Mouse (Mus musculus): ENCODE data around the gene Crispld2.

Crispld2 gene

DNA sequence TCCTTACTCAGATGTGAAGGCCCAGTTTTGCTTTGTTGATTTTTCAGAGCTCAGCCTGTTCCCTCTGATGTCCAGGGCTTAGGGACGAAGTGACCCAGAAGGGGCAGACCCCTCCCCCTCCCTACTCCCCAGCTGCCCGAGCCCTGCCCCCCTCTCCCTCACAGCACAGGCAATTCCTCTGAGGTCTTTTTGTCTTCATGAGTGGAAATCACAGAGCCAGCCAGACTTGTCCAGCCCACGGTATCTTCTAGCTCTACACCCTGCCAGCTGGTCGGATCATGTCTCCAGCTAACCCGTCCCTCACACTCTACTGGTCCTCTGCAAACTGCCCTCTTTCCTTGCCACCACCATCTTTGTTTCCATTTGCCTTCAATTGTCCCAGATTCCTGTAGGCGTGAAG lies 42.2 kb downstream of the Crispld2 start:
- peak; percentile 49 for DNase-seq (ENCODE audit: low spot score)

DNA sequence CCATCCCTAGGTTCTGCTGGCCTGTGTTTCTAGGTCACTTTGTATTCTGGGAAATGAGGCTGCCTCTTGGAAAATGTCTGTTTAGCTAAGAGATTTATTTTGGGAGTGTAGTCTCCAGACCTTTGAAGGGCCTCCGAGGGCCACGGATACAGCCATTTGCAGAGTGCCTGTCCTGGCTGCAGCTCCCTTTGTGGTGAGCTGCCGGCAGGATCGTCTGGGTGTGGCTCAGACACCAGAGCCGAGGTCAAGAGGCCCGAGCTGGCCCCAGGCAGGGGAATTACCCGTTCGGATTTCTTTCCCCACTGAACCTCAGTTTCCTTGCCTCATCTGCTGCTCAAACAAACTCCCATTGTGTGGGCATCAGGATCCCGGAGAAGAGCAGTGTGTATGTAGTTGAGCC lies 43.9 kb downstream of the Crispld2 start:
- DNase-seq (ENCODE audit: low spot score): no peak

DNA sequence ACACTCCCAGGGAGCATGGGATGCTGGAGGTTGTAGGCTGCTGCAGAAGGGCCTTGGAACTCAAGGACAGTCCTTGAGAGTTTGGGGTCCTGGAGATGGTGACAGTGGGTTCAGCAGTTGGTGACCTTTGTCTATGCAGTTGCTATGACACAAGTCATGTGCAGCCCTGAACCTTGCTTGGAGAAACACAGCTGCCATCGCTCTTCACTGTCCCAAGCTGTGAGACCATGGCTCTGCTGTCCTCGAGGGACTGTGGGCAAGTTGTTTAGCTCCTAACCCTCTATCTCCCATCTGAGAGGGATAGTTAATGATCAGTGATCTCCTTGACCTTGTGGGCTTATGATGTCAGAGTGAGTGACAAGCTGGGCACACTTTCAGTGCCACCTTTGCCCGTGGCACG lies 44.3 kb downstream of the Crispld2 start:
- DNase-seq (ENCODE audit: low spot score): no peak

DNA sequence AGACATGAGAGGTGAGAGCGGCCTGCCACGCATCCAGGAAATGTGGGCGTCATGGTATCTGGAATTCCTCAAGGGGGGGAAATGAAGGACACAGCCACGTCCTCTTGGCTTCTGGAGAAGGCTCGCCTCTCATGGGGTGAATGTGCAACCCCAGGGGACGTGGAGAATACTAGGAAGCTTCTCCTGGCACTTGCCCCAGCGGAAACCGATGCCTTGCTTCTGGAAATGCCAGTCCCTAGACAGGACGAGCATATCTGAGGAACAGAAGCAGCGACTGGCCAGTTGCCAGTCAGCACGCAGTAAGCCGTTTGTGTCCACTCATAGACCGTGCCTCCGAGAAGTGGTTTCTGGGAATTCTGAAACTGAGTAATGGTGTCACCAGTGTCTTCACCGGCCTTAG lies 45.0 kb downstream of the Crispld2 start:
- DNase-seq (ENCODE audit: low spot score): no peak

DNA sequence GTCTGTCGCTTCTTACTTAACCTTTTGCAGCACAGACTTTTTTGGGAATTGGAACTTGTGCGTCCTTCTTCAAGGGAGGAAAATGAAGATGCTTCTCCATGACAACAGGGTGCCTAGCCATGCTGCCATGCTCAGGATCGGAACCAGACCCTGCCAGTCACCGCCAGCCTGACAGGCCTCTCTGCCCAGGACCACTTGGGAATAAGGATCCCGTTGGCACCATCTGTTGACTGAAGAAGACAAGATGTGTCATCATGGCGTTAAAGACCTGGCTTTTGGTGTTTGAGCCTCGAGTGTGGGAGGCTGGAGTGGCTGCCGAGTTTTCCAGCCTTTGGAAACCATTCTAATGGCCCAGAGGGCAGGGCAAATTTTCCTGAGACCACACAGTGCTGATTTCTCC lies 45.4 kb downstream of the Crispld2 start:
- no peak for DNase-seq (ENCODE audit: low spot score)

DNA sequence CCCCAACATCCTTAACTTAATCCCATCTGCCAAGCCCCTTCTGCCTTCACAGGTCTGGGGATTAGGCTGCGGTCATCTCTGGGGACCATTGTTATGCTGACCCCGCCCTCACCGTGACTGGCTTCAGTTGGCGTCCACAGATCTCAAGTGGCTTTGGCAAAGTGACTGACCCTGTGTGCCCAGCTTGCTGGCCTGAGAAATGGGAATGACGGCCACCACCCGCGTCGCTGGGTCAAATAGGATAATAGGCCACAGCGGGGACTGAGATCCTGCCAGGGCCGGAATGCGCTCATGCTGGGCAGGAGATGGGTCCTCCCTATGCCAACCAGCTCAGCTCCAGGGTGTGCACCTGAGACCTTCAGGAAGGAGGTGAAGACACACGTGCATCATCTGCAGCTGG lies 46.5 kb downstream of the Crispld2 start:
- no peak for DNase-seq (ENCODE audit: low spot score)

DNA sequence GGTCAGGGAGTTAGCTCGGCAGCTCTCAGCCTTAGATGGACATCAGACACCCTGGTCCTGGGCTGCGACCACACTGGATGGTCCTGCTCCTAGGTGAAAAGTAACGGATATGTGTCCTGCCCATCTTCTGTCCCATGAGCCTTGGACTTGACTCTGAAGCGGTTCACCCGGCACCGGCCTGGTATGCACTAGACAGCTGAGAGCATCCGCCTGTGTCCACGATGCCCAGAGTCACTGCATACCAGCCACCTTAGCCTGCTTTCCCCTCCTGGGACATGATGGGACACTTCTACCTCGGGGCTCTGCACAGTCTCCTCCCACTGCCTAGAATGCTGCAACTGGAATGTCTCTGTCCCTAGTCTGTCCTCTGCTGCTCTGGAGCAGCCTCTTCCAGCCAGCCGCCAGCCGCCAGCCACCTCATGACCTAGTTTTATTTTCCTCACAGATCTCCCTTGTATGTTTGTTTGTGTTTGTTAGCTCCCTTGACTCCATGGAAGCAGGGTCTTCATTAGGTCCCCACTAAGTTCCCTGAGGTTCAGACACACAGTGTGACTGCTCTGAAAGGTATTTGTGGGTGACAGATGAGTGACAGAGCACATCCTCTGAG lies 47.2 kb downstream of the Crispld2 start:
- no peak for DNase-seq (ENCODE audit: low spot score)

DNA sequence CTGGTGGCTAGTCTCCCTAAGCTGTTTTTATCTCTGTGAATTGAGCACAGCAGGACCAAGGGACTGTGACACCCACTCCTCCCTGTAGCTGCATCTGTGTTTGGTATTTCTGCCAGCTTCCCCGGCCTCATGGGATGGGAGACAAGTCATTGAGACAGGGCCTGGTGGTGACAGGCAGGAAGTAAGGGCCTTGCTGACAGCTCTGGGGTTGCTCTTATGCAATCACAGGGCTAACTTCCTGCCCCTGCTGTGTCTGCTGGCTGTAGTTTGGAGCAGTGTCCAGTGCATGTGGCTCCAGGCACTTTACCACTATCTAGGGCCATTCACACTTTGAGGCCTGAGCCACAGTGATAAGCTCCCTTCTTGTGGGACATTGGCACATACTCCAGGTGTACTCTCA lies 48.6 kb downstream of the Crispld2 start:
- no peak for DNase-seq (ENCODE audit: low spot score)

DNA sequence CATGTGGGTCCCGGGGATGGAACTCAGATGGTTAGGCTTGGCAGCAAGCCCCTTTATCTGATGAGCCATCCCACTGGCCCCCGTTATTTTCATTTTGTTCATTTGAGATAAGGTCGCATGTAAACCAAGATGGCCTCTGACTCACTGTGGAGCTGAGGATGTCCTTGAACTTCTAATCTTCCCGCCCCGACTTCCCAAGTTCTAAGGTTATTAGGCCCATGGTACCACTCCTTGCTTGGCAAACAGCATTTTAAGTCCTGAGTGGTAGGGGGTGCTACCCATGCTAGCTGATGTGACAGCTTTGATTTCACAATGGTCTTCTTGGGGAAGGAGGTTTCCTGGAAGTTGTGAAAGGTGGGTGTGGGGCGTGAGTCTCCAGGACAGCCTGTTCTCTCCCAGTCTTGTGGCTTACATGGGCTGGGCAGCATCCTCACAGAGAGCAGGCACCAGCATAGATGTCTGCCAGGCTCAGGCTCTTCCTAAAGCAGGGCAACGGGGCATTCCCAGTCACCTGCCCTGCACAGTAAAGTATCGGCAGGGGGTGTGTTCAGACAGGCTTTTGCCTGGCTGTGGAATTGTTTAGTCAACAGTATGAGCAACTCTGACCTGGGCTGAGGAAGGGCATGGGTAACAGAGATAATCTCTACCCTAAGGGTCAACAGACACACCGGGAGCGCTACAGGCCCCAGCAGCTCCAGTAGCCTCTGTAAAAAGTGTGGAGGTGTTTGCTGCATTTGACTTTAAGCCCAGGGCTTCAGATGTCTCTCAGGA lies 50.5 kb downstream of the Crispld2 start:
- DNase-seq (ENCODE audit: low spot score): no peak

DNA sequence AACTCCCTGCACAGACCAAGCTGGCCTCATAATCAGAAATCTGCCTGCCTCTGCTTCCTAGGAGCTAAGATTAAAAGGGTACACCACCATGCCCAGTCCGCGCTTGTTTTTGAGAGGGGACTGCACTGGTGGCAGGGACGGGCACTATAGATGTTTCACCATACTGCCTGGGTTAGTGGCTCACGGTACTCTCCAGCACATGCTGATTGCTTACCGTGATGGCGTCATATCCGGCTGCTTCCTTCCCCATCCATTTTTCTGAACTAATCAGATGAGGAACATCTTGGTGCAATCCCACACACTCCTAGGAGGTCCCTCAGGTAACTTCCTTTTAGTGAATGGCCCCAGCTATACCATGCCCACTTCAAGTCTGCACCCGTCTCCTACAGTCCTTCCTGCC lies 52.7 kb downstream of the Crispld2 start:
- DNase-seq (ENCODE audit: low spot score): no peak

DNA sequence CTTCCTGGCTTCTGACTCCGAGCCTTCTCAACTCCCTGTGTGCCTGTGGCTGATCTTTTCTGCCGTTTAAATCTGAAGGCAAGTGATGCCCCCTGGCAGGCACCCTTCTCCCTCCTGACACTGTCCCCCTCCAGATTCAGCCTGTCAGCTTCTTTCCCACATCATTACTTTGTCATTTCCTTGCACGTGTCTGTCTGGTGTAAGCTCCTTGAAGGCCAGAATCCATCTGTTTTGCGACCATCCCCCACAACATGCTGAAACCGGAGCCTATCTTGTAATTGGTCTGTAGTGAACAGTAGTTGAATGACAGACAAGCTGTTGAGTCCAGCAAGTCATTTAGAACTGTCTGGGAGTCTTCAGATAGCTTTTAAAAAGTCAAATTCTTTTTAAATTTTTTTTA lies 53.2 kb downstream of the Crispld2 start:
- DNase-seq (ENCODE audit: low spot score): no peak

DNA sequence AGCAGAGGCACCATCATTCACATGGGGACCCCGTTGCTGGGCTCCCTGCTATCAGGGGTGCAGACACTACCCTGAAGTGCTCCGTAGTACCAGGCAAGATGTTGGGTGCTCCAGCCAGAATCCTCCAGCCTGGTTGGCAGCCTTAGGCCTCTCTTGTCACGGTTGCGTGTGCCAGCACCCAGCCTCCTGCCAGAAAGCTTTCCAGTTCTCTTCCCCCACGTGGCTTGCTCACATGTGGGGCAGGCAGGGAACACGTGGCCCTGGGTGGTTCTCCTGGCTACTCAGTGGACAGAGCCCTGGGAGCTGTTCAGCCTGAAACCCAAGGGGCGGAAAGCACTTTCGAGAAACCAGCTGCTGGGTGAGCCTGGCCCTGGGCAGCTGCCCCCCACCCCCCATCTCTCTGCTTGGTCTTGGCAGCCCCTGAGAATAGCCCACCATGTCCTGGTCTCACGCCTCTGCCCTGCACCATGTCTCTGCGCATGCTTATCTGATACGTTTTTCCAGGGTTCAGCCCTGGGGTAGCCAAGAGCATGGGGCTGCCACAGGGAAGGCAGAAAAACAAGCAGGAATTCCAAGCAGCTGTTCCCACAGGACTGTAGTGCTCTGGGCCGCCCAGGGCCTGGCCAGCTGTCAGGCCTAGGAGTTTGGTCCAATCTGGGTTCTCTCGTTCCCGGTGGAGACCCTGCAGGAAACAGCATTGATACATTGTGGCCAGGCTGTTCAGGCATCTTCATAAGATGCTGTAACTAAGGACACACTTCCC lies 54.2 kb downstream of the Crispld2 start:
- peak; percentile 86 for DNase-seq (ENCODE audit: low spot score)

DNA sequence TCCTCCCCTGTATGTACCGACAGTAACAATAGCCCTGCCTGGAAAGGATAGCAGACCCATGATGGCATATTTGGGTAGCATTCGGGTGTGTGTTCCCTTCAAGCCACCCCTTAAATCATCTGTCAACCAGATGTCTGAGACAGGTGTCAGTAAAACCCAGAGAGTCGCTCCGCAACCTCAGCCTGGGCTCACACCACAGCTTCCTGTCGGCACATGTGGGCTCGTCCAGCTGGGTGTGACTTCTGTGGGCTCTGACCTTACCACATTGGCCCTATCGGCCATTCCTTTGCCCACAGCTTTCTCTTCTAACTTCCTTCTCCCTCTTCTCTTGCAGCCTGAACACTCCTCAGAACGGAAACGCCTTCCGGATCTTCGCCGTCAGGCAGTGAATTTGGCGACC lies 57.7 kb downstream of the Crispld2 start:
- DNase-seq (ENCODE audit: low spot score): no peak

DNA sequence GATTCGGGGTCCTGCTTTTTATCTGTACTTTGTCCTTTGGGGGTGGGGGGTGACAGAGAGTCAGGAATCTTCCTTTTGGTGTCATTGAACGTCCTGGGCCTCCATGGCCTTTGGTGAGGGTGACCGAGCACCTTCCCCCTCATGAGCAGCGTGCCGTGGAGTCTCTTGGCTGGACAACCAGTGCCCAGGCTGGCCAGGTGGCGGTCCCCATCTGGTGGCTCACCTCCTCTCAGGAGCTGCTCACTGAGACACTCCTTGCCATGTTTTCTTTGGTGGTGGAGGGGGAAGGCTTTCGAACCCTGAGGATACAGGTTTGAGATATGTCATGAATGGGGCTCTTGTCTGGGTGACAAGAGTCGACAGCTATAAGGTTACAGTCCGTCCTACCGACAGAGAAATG lies 58.1 kb downstream of the Crispld2 start:
- DNase-seq (ENCODE audit: low spot score): no peak

DNA sequence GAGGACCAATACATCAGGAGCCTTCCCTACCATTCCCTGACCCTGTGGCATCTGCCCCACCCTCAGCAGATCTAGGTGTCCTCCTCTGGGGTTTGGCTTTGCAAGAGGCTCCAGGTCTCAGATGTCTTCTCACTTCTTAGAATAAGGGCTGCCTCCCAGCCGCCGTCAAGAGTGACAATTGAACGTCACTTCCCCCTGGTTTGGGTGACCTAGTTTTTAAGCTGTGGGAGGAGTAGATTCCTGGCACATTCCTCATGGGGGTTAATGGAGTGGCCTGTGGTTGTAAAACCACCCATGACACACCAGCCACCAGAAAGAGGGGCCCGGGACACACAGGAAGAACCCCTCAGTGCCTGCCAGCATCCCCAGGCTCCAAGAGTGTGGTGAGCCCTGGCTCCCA lies 58.8 kb downstream of the Crispld2 start:
- no peak for DNase-seq (ENCODE audit: low spot score)

DNA sequence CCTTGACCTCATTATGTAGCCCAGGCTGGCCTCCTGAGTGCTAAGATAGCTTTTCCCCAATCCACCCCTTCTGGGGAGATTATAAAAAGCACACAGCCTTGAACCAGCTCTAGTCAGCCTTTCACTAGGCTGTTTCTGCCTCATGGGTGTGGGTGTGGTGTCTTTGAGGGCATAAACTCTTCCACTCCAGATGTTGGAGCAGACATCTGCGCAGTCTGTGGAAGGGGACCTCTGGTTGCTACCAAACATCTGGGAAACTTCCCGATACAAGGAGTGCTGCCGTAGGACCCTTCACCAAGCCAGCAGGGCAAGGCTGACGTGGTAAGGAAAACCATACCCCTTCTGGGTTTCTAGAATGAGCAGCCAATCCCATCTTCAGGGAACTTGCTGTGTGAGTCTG lies 59.7 kb downstream of the Crispld2 start:
- no peak for DNase-seq (ENCODE audit: low spot score)

DNA sequence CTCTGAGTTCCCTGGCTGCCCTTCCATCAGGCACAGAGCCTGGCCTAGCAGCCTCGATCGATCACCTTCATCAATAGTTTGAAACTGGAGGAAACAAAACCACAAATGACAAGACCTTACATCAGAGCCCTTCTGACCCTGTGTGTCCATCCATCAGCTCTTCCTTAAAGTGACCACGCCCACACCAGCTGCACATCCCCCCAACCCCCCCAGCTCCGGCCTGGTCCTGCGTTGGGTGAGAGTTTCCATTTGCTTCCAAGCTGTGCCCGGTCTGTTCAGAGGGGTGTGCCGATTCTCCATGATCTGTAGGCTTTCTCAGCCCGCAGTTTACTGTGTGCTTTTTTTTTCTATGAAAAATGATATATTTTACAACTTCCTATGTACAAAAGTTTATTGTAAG lies 60.1 kb downstream of the Crispld2 start:
- no peak for DNase-seq (ENCODE audit: low spot score)

DNA sequence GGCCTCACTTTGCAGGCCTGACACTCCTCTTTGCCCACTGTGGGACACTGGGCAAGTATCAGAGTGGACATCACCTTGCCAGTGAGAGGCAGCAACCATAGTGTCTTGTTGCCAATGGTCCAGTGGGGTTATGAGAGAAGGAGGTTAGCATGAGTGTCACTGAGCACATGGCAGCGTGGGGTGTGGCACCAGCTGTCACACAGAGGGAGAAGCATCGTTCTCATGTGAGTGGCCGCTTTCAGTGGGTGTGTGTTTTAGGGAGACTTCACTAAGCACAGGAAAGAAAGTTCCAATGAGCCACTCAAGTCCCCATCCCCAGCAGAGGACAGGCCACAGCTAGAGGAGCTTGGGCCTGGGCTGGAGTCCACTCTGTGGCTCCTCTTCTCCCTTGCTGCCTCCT lies 62.6 kb downstream of the Crispld2 start:
- DNase-seq (ENCODE audit: low spot score): no peak

DNA sequence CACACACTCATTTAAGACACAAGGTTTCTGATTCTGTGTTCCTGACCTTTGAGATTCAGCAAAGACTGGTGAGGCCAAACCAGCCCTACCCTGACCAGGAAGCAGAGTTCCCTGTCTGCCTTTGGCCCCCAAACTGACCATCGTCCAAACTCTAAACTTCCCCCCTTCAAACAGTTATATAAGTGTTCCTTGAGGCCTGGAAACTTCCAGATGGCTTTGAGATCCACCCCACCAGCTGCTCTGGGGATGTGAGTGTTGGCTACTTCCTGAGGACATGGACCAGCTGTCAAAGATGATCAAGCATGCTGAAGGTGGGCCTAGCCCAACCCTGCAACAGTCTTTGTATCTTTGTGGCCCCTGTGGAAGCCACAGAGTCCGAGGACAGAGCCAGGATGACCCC lies 64.8 kb downstream of the Crispld2 start:
- no peak for DNase-seq (ENCODE audit: low spot score)

DNA sequence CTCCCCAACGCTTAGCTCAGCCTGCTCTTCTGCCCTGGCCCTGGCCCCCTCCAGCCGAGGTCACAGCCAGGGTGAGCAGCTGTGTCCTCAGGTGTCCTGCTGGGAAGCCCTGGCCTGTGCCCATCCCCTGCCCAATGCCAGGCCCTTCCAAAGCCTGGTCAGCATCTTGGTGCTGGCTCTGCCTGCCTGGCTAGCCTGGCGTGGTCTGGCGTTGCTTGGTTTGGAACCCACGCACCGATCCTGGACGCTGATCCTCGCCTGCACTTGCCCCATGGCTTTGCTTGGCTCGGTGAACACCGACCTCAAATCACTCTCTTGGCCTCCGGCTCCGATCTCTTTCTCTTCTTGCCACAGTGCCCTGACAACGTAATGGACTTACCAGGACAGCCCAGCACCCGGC lies 70.5 kb downstream of the Crispld2 start:
- no peak for DNase-seq (ENCODE audit: low spot score)

DNA sequence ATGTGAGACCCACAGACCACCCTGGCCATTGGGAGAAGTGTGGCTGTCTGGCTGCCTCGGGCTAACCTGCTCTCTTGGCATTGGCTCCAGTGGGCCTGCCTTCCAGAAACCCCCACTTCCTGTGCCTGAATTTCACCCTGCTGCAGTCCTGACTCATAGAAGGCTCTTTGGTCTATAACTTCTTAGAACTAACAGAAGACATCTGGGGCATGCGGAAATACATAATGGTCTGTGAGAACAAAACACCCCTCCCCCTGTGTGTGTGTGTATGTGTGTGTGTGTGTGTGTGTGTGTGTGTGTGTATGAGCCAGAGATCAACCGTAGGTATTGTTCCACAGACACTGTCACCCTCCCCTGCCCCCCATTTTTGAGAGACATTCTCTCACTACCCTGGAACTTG lies 71.1 kb downstream of the Crispld2 start:
- DNase-seq (ENCODE audit: low spot score): no peak

DNA sequence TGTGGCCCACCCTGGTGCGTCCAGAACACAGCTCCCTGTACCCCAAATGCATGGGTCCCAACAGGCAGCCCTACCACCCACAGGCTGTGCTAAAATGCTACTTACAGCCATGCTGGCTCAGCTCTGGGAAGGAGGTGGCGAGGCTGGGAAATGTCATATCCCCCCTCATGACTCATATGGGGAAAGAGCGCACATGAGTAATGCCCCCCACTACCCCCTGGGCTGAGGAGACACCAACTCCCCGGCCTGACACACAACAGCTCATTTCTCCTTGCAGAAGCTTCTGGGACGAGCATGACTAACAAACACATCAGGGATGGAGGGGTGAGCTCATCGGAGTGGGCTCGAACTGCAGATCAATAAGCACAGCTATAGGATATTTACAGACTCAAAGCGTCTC lies 73.4 kb downstream of the Crispld2 start:
- no peak for DNase-seq (ENCODE audit: low spot score)

DNA sequence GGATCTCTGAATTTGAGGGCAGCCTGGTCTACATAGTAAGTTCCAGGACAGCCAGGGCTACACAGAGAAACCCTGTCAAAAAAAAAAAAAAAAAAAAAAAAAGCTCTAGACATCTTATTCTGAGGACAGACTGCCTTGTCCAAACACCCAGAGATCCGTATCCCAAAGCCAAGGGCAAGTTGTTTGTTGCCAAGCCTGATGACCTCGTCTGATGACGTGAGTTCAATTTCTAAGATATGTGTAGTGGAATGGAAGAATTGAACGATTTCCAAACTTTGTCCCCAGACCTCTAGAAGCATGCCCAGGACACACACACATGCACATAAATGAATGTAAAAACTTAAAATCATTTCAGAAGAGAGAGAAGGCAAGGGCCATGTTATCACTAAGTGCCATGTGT lies 74.0 kb downstream of the Crispld2 start:
- peak; percentile 57 for DNase-seq (ENCODE audit: low spot score)
